Mouse (Mus musculus) ovary, adult 10 weeks (tissue): ENCODE measurements around the gene Kcnf1. TPM values are rescaled to one million over a fixed set of nuclear protein-coding genes. Genes with fewer than 3 reads are reported as not detected.

Experiments used
- polyA plus RNA-seq: library from polyadenylated mRNA; stranded (reverse); fragments of 350-450 nt; fragmentation: Illumina TruSeq; extraction: RNeasy Lipid Tissue Mini Kit (QIAGEN cat#74804); gene quantifications from one replicate; pipeline ENCODE4 v1.2.3, GENCODE M21; 2014

The Kcnf1 gene
- 3.3 TPM for polyA plus RNA-seq

DNA sequence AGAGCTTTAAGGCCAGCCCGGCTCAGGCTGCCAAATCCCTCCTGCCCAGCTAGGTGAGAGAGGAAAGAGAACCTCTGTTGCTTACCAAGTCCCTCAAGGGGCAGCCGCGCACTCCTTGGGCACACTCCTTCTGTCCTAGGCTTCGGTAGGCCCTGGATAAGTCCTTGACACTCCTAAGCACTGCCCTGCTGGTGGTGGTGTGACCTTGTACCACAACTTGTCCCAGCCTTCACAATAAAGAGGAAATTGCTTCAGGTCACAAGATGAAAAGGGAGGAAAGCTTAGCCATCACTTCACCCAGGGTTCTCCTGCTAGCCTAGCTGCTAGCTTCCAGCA lies at the start of gene Kcnf1:
TSS of gene Kcnf1 (minus strand) at position 132 of the 336 bp plus-strand sequence.

Other genes with a start within 250 kb of the Kcnf1 start
- 23.6 TPM for gene Pqlc3, start 176.5 kb downstream of the Kcnf1 start, polyA plus RNA-seq
- gene 2410004P03Rik, start 165.2 kb downstream of the Kcnf1 start, polyA plus RNA-seq = 1.7 TPM
- 151 TPM for gene Pdia6, start 89.7 kb upstream of the Kcnf1 start, polyA plus RNA-seq
- gene Atp6v1c2, start 152.5 kb upstream of the Kcnf1 start, polyA plus RNA-seq = 2.3 TPM
- gene Nol10, start 171.6 kb upstream of the Kcnf1 start, polyA plus RNA-seq = 32.8 TPM